In the genomic region with DNA sequence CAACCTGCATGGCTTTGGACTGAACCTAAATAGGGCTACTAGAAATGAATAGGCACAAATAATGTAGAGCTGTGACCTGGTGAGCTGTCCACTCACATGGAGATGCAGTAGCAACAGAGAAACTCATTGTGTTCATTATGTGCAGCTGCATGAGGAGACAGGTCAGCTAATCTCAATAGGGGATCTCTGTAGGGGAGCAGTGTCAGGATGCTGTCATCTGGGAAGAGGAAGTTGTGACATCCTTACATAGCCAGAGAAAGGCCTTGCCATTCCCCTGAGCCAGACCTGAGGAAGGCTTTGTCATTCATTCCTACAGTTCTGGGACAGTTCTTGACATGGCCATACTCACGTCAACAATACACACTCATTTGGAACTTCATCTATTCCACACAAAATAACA, we compare ENCODE assay signal across 23 mouse cellular contexts. TPM values are rescaled to one million over a fixed set of nuclear protein-coding genes. Genes with fewer than 3 reads are reported as not detected.
DNase-seq lines count a peak whose midpoint lies in the region; ATAC-seq and TF ChIP-seq lines count a peak whose summit lies in the region.
"Had no signal": no experiment of that assay in that cellular context is flagged by ENCODE, and none has a peak within 500 bp of the region (broad histone marks: within the 10 kb centered on the region; RNA-seq: fewer than 3 reads in every experiment).

No protein-coding gene starts in this region.

- TF ChIP-seq EP300 in lung, postnatal 0 days (IDR thresholded peaks at IDR 0.05): no peak
- no peak for TF ChIP-seq EP300 in MEL (IDR thresholded peaks at IDR 0.05; ENCODE audit: low read depth in 1 of 2, low read length in 2 of 2)

- no peak for ATAC-seq in lung, postnatal 0 days
- ATAC-seq in granulocyte monocyte progenitor cell, adult 5-6 weeks (replicated peaks; ENCODE audit: poor library complexity, severe bottlenecking): peak; percentile 86
- ATAC-seq: CD4-positive, CD25-positive, alpha-beta regulatory T cell, adult 4 months; forebrain, embryonic 13.5 days; forebrain, embryonic 16.5 days; Patski had no signal

- WGBS in lung, postnatal 0 days: 92% methylated on average over 1 of the region's 1 CpGs
- 85% methylated on average over 1 of the region's 1 CpGs for WGBS in lung, adult 2 months
- 92% methylated on average over 1 of the region's 1 CpGs for WGBS in limb, embryonic 10.5 days

- no peak for TF ChIP-seq RAD21 in MEL (IDR thresholded peaks at IDR 0.05; ENCODE audit: low read depth, low read length)

- H3K9me3 ChIP-seq in lung, postnatal 0 days (ENCODE audit: low read length): no peaks in the 10 kb centered on the region
- H3K9me3 ChIP-seq in MEL (replicated peaks; ENCODE audit: insufficient read depth, low read length): no peaks in the 10 kb centered on the region
- H3K9me3 ChIP-seq in limb, embryonic 10.5 days (replicated peaks): no peaks in the 10 kb centered on the region
- H3K9me3 ChIP-seq: hindbrain, embryonic 15.5 days had no signal

- H3K36me3 ChIP-seq in lung, postnatal 0 days (ENCODE audit: insufficient read depth, low read length): no peaks in the 10 kb centered on the region
- H3K36me3 ChIP-seq in MEL (ENCODE audit: control insufficient read depth in 1 of 2, insufficient read depth in 2 of 2, low read length in 2 of 2): peaks cover 0 to 9% of the 10 kb centered on the region in 2 experiments; a peak in 2 of 4 replicates
- H3K36me3 ChIP-seq in limb, embryonic 10.5 days: no peaks in the 10 kb centered on the region
- H3K36me3 ChIP-seq: forebrain, embryonic 10.5 days; hindbrain, embryonic 12.5 days; hindbrain, embryonic 15.5 days had no signal

- H3K27me3 ChIP-seq in lung, postnatal 0 days (replicated peaks; ENCODE audit: insufficient read depth, low read length): no peaks in the 10 kb centered on the region
- no peaks in the 10 kb centered on the region for H3K27me3 ChIP-seq in MEL (ENCODE audit: control insufficient read depth in 1 of 2, insufficient read depth in 2 of 2, low read length in 2 of 2)
- H3K27me3 ChIP-seq in limb, embryonic 10.5 days (ENCODE audit: low read depth, poor library complexity, severe bottlenecking): no peaks in the 10 kb centered on the region
- H3K27me3 ChIP-seq: forebrain, embryonic 13.5 days; hindbrain, embryonic 12.5 days; hindbrain, embryonic 15.5 days had no signal

- H3K79me2 ChIP-seq in MEL (ENCODE audit: control insufficient read depth, insufficient read depth, low read length, poor library complexity): no peaks in the 10 kb centered on the region

- H3K4me1 ChIP-seq in lung, postnatal 0 days (ENCODE audit: insufficient read depth, low read depth, low read length): no peaks in the 10 kb centered on the region
- no peaks in the 10 kb centered on the region for H3K4me1 ChIP-seq in lung, adult 2 months (ENCODE audit: control insufficient read depth, insufficient read depth, low read length)
- H3K4me1 ChIP-seq in MEL (ENCODE audit: control insufficient read depth in 1 of 2, insufficient read depth in 2 of 2, low read length in 2 of 2): 0 out of 4 replicates have a peak, but pooled peaks cover 0 to 5% of the 10 kb centered on the region in 2 experiments
- H3K4me1 ChIP-seq in limb, embryonic 10.5 days: no peaks in the 10 kb centered on the region
- H3K4me1 ChIP-seq: forebrain, embryonic 10.5 days; forebrain, embryonic 13.5 days; hindbrain, embryonic 12.5 days; hindbrain, embryonic 15.5 days had no signal

- DNase-seq in lung, postnatal 0 days (ENCODE audit: low spot score): peak; percentile 23
- no peak for DNase-seq in lung, adult 2 months
- peak; percentile 28 for DNase-seq in MEL (ENCODE audit: low read depth, low spot score)
- DNase-seq in limb, embryonic 10.5 days (ENCODE audit: low spot score): no peak
- no peak for DNase-seq in Muller cell, postnatal 12 days (ENCODE audit: inconsistent ontology term)
- DNase-seq: adrenal gland, adult 2 months; adrenal gland, postnatal 14 days; cerebellum, adult 11-12 months; cerebellum, adult 8-10 months; cerebellum, postnatal 10 days; cerebellum, postnatal 36 days; gastrocnemius, postnatal 10 days; gastrocnemius, postnatal 36 days; heart, adult 11 months had no signal

- TF ChIP-seq POLR2A in lung, adult 2 months (IDR thresholded peaks at IDR 0.05; ENCODE audit: borderline replicate concordance, extremely low read depth, low read depth, low read length): no peak
- TF ChIP-seq POLR2A in MEL (IDR thresholded peaks at IDR 0.05; ENCODE audit: control insufficient read depth in 1 of 2, insufficient read depth in 1 of 2, low read depth in 1 of 2, low read length in 2 of 2, poor library complexity in 1 of 2): no peak

- no peak overlapping the region for H3K9ac ChIP-seq in lung, postnatal 0 days (replicated peaks; ENCODE audit: low read depth)
- H3K9ac ChIP-seq in MEL (ENCODE audit: control insufficient read depth, low read depth, low read length, poor library complexity, severe bottlenecking): no peak overlapping the region
- H3K9ac ChIP-seq: forebrain, embryonic 13.5 days; hindbrain, embryonic 12.5 days; hindbrain, embryonic 15.5 days had no signal

- TF ChIP-seq CTCF in lung, postnatal 0 days (IDR thresholded peaks at IDR 0.05): no peak
- no peak for TF ChIP-seq CTCF in lung, adult 2 months (IDR thresholded peaks at IDR 0.05; ENCODE audit: insufficient read depth, low read length)
- no peak for TF ChIP-seq CTCF in MEL (IDR thresholded peaks at IDR 0.05 in 2 of 3, conservative IDR thresholded peaks at IDR 0.05 in 1 of 3; ENCODE audit: control insufficient read depth in 1 of 3, insufficient read depth in 1 of 3, low read depth in 2 of 3, low read length in 3 of 3, poor library complexity in 1 of 3, severe bottlenecking in 1 of 3)

- no peak overlapping the region for H3K4me3 ChIP-seq in lung, postnatal 0 days (ENCODE audit: low read depth, low read length)
- H3K4me3 ChIP-seq in lung, adult 2 months (replicated peaks; ENCODE audit: extremely low read depth, low read depth, low read length): no peak overlapping the region
- no peak overlapping the region for H3K4me3 ChIP-seq in MEL (ENCODE audit: control insufficient read depth in 1 of 2, insufficient read depth in 1 of 2, low read depth in 2 of 2, low read length in 2 of 2)
- no peak overlapping the region for H3K4me3 ChIP-seq in limb, embryonic 10.5 days
- H3K4me3 ChIP-seq: forebrain, embryonic 10.5 days; forebrain, embryonic 13.5 days; hindbrain, embryonic 12.5 days; hindbrain, embryonic 15.5 days had no signal

- no peak overlapping the region for H3K4me2 ChIP-seq in lung, postnatal 0 days (replicated peaks; ENCODE audit: low read depth, low read length)
- H3K4me2 ChIP-seq: forebrain, embryonic 13.5 days; heart, embryonic 11.5 days; hindbrain, embryonic 12.5 days; hindbrain, embryonic 15.5 days had no signal

- no peak overlapping the region for H3K27ac ChIP-seq in lung, postnatal 0 days (ENCODE audit: low read length)
- H3K27ac ChIP-seq in MEL (ENCODE audit: control insufficient read depth, low read depth, low read length): no peak overlapping the region
- no peak overlapping the region for H3K27ac ChIP-seq in limb, embryonic 10.5 days
- H3K27ac ChIP-seq: forebrain, embryonic 10.5 days; forebrain, embryonic 13.5 days; hindbrain, embryonic 12.5 days; hindbrain, embryonic 15.5 days had no signal

TF ChIP-seq in MEL, 35 proteins besides CTCF, POLR2A, EP300 and RAD21:
- no peak for TF ChIP-seq MEF2A (IDR thresholded peaks at IDR 0.05; ENCODE audit: extremely low read depth, insufficient replicate concordance, low read depth, low read length, poor library complexity, severe bottlenecking)
- TF ChIP-seq GATA1 (IDR thresholded peaks at IDR 0.05; ENCODE audit: low read depth, low read length): peak; percentile 80

RNA-seq across cellular contexts. Expression of a gene that starts 25.3 kb away (rescaled TPM):
- 3.2 and 5.5 TPM in 2 replicates for polyA plus RNA-seq in lung, postnatal 0 days (2015; fragmentation: Nextera tagmentation; extraction: Ambion mirVana)
- polyA plus RNA-seq in lung, adult 2 months (2012; rRNA removed): 4.9 and 7.9 TPM in 2 replicates
- not detected in 2 replicates for total RNA-seq in MEL (2012; rRNA removed)
- polyA plus RNA-seq in MEL (2012; ENCODE audit: insufficient read depth in 1 of 2, insufficient read length in 2 of 2, low read depth in 1 of 2, low replicate concordance in 2 of 2, missing spikeins in 1 of 2): under 1 TPM in 1 of 2 experiments, not detected in 1; 0.14 TPM
- total RNA-seq in granulocyte monocyte progenitor cell, adult 5-6 weeks (2014; fragmentation: Nextera tagmentation): not detected in 2 replicates
- 1.7 TPM in 1 of 2 replicates, not detected in the other for total RNA-seq in granulocyte monocyte progenitor cell, adult 5-6 weeks (2017)
- polyA plus RNA-seq in limb, embryonic 10.5 days (2016; fragmentation: Nextera tagmentation; extraction: Ambion mirVana): 3.6 and 5.5 TPM in 2 replicates

Comparison
In these comparisons a context has a peak if more than half of its experiments do, and no peak if none do; other contexts are left out.
1. DNase-seq: peak in lung, postnatal 0 days (single experiment) and MEL (single experiment); none in lung, adult 2 months (single experiment), limb, embryonic 10.5 days (single experiment) and Muller cell, postnatal 12 days (single experiment).